Mouse (Mus musculus): ENCODE data around the gene Shtn1. TPM values are rescaled to one million over a fixed set of nuclear protein-coding genes. Genes with fewer than 3 reads are reported as not detected.

The Shtn1 gene
- polyA plus RNA-seq, 1 experiment from 2014 or later = 1.0 TPM

DNA sequence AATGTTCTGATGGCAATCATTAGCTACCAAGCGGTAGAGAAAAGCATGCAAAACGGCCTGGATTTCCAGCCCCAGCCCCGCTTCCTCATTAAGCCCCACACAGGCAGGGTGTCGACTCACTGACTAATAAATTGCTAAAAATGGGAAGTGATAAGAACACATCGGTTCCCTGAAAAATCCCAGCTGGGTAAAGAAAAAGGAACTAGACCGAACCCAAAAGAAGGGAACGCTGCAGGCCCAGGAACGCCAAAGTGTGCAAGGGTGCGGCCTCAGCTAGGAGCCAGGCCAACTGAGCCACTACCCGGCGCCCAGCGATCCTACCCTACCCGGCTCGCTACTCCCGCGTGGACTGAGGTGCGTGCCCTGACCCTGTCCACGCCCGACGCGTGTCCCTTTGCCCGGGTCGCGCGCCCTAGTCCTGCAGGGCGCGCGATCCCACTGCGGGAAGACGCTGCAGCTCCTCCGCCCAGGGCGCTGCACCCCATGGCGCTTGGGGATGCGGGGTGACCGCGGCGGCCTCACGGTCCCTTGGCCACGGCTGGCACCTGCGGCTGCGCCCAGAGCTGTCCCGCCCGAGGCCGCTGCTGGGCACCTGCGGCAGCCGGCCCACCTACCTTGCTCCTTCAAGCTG, 944 bp downstream of the Shtn1 start:
- Histone ChIP-seq H3K4me3 (ENCODE audit: low read depth, low read length) (peak overlapping the region; percentile 69), H3K4me1 (ENCODE audit: control insufficient read depth, insufficient read depth, low read length) (peaks cover 3% of the 10 kb centered on the region; the same call in 1 of the 2 replicates), H3K27ac (ENCODE audit: low read depth, low read length) (no peak overlapping the region), H3K9ac (ENCODE audit: low read depth, low read length) (peak overlapping the region; percentile 66), H3K36me3 (ENCODE audit: control insufficient read depth, insufficient read depth, low read length) (no peaks in the 10 kb centered on the region), H3K9me3 (replicated peaks; ENCODE audit: control insufficient read depth, low read length) (no peaks in the 10 kb centered on the region), H3K27me3 (ENCODE audit: control insufficient read depth, insufficient read depth, low read length) (peaks cover 43% of the 10 kb centered on the region), H3K4me2 (peak overlapping the region; percentile 99)
- 4% methylated on average over 46 of the region's 46 CpGs for WGBS (ENCODE audit: insufficient replicate concordance)
- ATAC-seq (replicated peaks; ENCODE audit: insufficient number of reproducible peaks, low FRiP score, low TSS enrichment) = peak; percentile 49; the same call in 1 of the 2 replicates

DNA sequence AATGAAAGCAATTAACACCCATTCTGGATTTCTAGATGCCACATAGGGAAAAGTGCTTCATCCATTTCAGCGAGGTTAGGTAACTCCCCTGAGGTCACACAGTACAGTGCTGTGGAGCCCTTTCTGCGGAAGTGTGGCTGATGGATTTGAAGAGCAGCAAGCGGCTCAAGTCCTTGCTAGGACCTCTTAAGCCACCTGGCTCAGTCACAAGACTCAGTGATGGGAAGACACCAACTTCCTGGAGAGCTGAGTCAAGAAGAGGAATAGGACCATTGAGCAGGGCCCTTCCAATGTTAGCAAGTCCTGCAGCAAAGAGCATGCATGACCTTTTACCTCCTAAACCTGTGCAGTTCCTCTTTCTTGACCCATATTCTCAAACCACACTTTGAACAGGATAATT, 1.5 kb downstream of the Shtn1 start:
- Histone ChIP-seq H3K27me3 (ENCODE audit: control insufficient read depth, insufficient read depth, low read length) (peaks cover 47% of the 10 kb centered on the region), H3K4me3 (ENCODE audit: low read depth, low read length) (no peak overlapping the region), H3K27ac (ENCODE audit: low read depth, low read length) (no peak overlapping the region), H3K9me3 (replicated peaks; ENCODE audit: control insufficient read depth, low read length) (no peaks in the 10 kb centered on the region), H3K9ac (ENCODE audit: low read depth, low read length) (no peak overlapping the region), H3K4me2 (no peak overlapping the region), H3K4me1 (ENCODE audit: control insufficient read depth, insufficient read depth, low read length) (peaks cover 3% of the 10 kb centered on the region; the same call in 1 of the 2 replicates), H3K36me3 (ENCODE audit: control insufficient read depth, insufficient read depth, low read length) (no peaks in the 10 kb centered on the region)
- no peak for ATAC-seq (replicated peaks; ENCODE audit: insufficient number of reproducible peaks, low FRiP score, low TSS enrichment)
- WGBS (ENCODE audit: insufficient replicate concordance) = 54% methylated on average over 3 of the region's 3 CpGs

DNA sequence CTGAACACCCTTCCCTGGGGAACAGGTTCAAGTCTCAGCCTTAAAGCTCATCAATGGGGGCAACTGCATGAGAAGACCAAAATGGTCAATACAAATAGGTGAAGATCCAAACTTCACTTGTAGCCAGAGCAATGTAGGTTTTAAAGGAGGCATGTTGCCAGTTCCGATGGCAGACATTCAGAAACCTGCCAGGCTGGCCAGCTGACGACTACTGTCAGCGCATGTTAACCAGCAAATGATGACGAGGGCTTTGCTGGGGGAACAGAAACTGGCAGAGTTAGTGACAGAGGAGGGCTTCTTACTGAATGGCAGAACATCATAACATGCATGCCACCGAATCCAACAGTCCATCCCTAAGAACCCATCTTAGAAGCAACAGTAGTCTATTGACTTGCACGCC, 2.9 kb downstream of the Shtn1 start:
- H3K9ac ChIP-seq (ENCODE audit: low read depth, low read length) = no peak overlapping the region
- H3K27me3 ChIP-seq (ENCODE audit: control insufficient read depth, insufficient read depth, low read length) = peaks cover 47% of the 10 kb centered on the region
- H3K4me1 ChIP-seq (ENCODE audit: control insufficient read depth, insufficient read depth, low read length) = peaks cover 3% of the 10 kb centered on the region; the same call in 1 of the 2 replicates
- H3K4me3 ChIP-seq (ENCODE audit: low read depth, low read length) = no peak overlapping the region
- no peak for ATAC-seq (replicated peaks; ENCODE audit: insufficient number of reproducible peaks, low FRiP score, low TSS enrichment)
- 74% methylated on average over 6 of the region's 6 CpGs for WGBS (ENCODE audit: insufficient replicate concordance)
- no peaks in the 10 kb centered on the region for H3K9me3 ChIP-seq (replicated peaks; ENCODE audit: control insufficient read depth, low read length)
- no peaks in the 10 kb centered on the region for H3K36me3 ChIP-seq (ENCODE audit: control insufficient read depth, insufficient read depth, low read length)
- H3K27ac ChIP-seq (ENCODE audit: low read depth, low read length) = no peak overlapping the region
- H3K4me2 ChIP-seq = no peak overlapping the region

DNA sequence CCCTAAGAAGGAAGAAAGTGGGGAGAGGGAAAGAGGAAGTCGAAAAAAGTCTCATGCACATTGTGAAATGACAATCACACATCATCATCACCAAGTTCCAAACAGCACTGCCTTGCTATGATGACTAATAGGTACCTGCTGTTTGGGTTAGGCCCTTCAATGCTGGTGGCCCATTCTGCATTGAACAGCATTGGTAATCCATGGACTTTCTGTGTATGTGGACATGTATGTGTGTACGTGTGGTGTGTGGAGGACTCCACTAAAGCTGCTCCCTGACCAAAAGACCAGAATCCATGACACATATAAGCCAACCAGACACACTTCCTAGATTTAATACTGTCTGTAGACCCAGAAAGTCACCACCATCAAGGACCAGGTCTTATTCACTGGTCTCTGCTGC, 3.9 kb downstream of the Shtn1 start:
- ATAC-seq (replicated peaks; ENCODE audit: insufficient number of reproducible peaks, low FRiP score, low TSS enrichment) = no peak
- no peak overlapping the region for H3K27ac ChIP-seq (ENCODE audit: low read depth, low read length)
- H3K36me3 ChIP-seq (ENCODE audit: control insufficient read depth, insufficient read depth, low read length) = no peaks in the 10 kb centered on the region
- no peak overlapping the region for H3K4me2 ChIP-seq
- no peaks in the 10 kb centered on the region for H3K9me3 ChIP-seq (replicated peaks; ENCODE audit: control insufficient read depth, low read length)
- no peak overlapping the region for H3K4me3 ChIP-seq (ENCODE audit: low read depth, low read length)
- peaks cover 3% of the 10 kb centered on the region; the same call in 1 of the 2 replicates for H3K4me1 ChIP-seq (ENCODE audit: control insufficient read depth, insufficient read depth, low read length)
- no peak overlapping the region for H3K9ac ChIP-seq (ENCODE audit: low read depth, low read length)
- 71% methylated on average over 2 of the region's 2 CpGs for WGBS (ENCODE audit: insufficient replicate concordance)
- H3K27me3 ChIP-seq (ENCODE audit: control insufficient read depth, insufficient read depth, low read length) = peaks cover 46% of the 10 kb centered on the region

DNA sequence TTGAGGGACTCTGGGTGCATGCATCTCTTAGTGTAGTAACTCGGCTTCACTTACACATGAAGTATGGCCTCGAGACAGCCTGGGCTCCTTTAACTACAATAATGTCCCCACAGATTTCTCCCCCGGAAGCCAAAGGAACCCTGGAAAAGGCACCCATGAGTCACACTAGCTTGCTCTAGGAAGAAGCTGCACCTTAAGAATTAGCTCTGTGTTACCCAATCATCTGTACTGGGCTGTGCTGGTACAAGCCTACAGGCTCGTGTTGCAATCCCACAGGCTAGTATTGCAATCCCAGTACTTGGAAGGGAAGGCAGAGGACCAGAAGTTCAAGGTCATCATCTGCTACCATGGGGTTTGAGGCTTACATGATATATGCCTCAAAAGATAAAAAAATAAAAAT, 4.5 kb downstream of the Shtn1 start:
- no peak for ATAC-seq (replicated peaks; ENCODE audit: insufficient number of reproducible peaks, low FRiP score, low TSS enrichment)
- WGBS (ENCODE audit: insufficient replicate concordance) = 82% methylated on average over 4 of the region's 4 CpGs
- H3K4me1 ChIP-seq (ENCODE audit: control insufficient read depth, insufficient read depth, low read length) = peaks cover 3% of the 10 kb centered on the region; the same call in 1 of the 2 replicates

DNA sequence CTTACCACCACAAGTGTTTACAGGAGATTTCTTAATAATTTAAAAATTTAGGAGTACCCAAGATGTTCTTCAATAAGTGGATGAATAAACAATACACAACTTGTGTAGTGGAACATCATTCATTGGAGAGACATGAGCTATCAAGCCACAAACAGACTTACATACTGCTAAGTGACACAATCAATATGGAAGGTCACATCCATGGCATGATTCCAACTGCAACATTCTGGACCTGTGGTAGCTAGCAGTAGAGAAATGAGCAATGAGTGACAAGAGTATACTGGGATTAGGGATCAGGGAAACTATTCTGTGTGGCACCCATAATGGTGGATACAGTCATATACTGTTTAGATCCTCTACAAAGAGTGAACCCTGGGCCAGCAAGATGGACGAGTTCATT, 8.2 kb downstream of the Shtn1 start:
- Histone ChIP-seq H3K9me3 (replicated peaks; ENCODE audit: control insufficient read depth, low read length) (no peaks in the 10 kb centered on the region), H3K4me1 (ENCODE audit: control insufficient read depth, insufficient read depth, low read length) (no peaks in the 10 kb centered on the region), H3K4me3 (ENCODE audit: low read depth, low read length) (no peak overlapping the region), H3K9ac (ENCODE audit: low read depth, low read length) (no peak overlapping the region), H3K27ac (ENCODE audit: low read depth, low read length) (no peak overlapping the region), H3K36me3 (ENCODE audit: control insufficient read depth, insufficient read depth, low read length) (no peaks in the 10 kb centered on the region), H3K27me3 (ENCODE audit: control insufficient read depth, insufficient read depth, low read length) (peaks cover 9% of the 10 kb centered on the region), H3K4me2 (no peak overlapping the region)
- 72% methylated on average over 1 of the region's 1 CpGs for WGBS (ENCODE audit: insufficient replicate concordance)
- no peak for ATAC-seq (replicated peaks; ENCODE audit: insufficient number of reproducible peaks, low FRiP score, low TSS enrichment)

More for the DNA sequence above, 4.5 kb downstream of the Shtn1 start:
- Histone ChIP-seq H3K4me2 (no peak overlapping the region), H3K9me3 (replicated peaks; ENCODE audit: control insufficient read depth, low read length) (no peaks in the 10 kb centered on the region), H3K27me3 (ENCODE audit: control insufficient read depth, insufficient read depth, low read length) (peaks cover 40% of the 10 kb centered on the region), H3K27ac (ENCODE audit: low read depth, low read length) (no peak overlapping the region), H3K9ac (ENCODE audit: low read depth, low read length) (no peak overlapping the region), H3K36me3 (ENCODE audit: control insufficient read depth, insufficient read depth, low read length) (no peaks in the 10 kb centered on the region), H3K4me3 (ENCODE audit: low read depth, low read length) (no peak overlapping the region)

DNA sequence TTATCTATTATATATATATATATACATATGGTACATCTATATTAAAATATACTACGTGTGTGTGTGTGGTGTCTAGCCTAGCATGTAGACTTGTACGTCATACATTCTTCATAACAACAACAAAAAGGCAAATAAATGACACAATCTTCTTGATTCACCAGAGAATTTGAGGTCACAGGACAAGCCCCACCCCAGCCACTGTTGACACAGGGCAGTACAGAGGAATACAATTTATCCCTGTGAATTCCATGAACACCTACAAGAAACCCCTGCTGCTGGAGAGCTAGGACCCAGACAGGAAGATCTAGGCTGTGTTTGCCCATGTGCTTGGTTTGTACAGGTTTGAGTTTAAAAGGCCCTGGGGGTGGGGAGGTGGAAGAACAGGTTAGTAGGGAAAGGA, 9.2 kb downstream of the Shtn1 start:
- 72% methylated on average over 2 of the region's 2 CpGs for WGBS (ENCODE audit: insufficient replicate concordance)
- no peak for ATAC-seq (replicated peaks; ENCODE audit: insufficient number of reproducible peaks, low FRiP score, low TSS enrichment)
- H3K4me3 ChIP-seq (ENCODE audit: low read depth, low read length) = no peak overlapping the region
- H3K4me1 ChIP-seq (ENCODE audit: control insufficient read depth, insufficient read depth, low read length) = no peaks in the 10 kb centered on the region
- H3K4me2 ChIP-seq = no peak overlapping the region
- H3K9ac ChIP-seq (ENCODE audit: low read depth, low read length) = no peak overlapping the region
- H3K27me3 ChIP-seq (ENCODE audit: control insufficient read depth, insufficient read depth, low read length) = peaks cover 7% of the 10 kb centered on the region; the same call in 1 of the 2 replicates
- no peaks in the 10 kb centered on the region for H3K36me3 ChIP-seq (ENCODE audit: control insufficient read depth, insufficient read depth, low read length)
- H3K27ac ChIP-seq (ENCODE audit: low read depth, low read length) = no peak overlapping the region
- no peaks in the 10 kb centered on the region for H3K9me3 ChIP-seq (replicated peaks; ENCODE audit: control insufficient read depth, low read length)

DNA sequence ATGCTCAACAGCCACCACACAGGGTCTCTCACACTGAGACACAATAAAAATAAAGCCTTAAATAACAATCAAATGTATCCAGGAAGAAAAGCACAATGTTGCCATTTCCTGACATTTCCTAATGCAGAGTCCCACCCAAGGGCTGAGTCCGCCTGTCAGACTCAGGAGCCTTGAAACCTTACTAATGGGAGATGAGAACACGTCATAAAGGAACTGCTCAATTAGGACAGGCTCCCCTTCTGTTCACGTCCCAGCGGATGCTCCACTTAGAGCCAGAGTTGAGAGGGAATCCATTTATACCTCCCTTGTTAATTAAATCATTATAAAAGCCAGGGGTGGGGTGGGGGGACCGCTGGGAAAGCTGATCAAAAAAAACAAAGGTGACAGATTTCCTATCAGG, 9.8 kb downstream of the Shtn1 start:
- H3K27ac ChIP-seq (ENCODE audit: low read depth, low read length) = no peak overlapping the region
- ATAC-seq (replicated peaks; ENCODE audit: insufficient number of reproducible peaks, low FRiP score, low TSS enrichment) = no peak
- no peaks in the 10 kb centered on the region for H3K36me3 ChIP-seq (ENCODE audit: control insufficient read depth, insufficient read depth, low read length)
- no peak overlapping the region for H3K4me2 ChIP-seq
- peaks cover 4% of the 10 kb centered on the region; the same call in 1 of the 2 replicates for H3K27me3 ChIP-seq (ENCODE audit: control insufficient read depth, insufficient read depth, low read length)
- no peaks in the 10 kb centered on the region for H3K4me1 ChIP-seq (ENCODE audit: control insufficient read depth, insufficient read depth, low read length)
- no peaks in the 10 kb centered on the region for H3K9me3 ChIP-seq (replicated peaks; ENCODE audit: control insufficient read depth, low read length)
- 61% methylated on average over 5 of the region's 5 CpGs for WGBS (ENCODE audit: insufficient replicate concordance)
- no peak overlapping the region for H3K4me3 ChIP-seq (ENCODE audit: low read depth, low read length)
- no peak overlapping the region for H3K9ac ChIP-seq (ENCODE audit: low read depth, low read length)

DNA sequence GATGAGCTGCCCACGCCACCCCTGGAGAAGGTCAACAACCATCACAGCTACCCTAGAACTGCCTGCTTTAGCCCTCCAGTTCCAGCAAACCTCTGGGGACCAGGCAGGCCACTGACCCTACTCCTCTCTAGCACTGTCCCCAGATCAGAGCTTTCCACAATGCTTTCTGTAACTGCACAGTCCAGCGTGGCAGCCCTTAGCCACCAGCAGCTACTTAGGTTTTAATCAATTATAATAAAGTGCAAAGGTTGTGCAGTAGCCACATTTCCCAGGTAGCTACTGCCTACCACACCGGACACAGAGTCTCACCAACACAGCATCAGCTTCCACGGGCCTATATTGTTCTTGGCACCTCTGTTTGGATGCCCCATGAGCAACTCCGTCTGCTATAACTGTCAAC, 11.3 kb downstream of the Shtn1 start:
- no peak for ATAC-seq (replicated peaks; ENCODE audit: insufficient number of reproducible peaks, low FRiP score, low TSS enrichment)
- Histone ChIP-seq H3K36me3 (ENCODE audit: control insufficient read depth, insufficient read depth, low read length) (no peaks in the 10 kb centered on the region), H3K27ac (ENCODE audit: low read depth, low read length) (no peak overlapping the region), H3K9ac (ENCODE audit: low read depth, low read length) (no peak overlapping the region), H3K4me2 (no peak overlapping the region), H3K4me1 (ENCODE audit: control insufficient read depth, insufficient read depth, low read length) (no peaks in the 10 kb centered on the region), H3K27me3 (ENCODE audit: control insufficient read depth, insufficient read depth, low read length) (peaks cover 1% of the 10 kb centered on the region; the same call in 1 of the 2 replicates), H3K9me3 (replicated peaks; ENCODE audit: control insufficient read depth, low read length) (no peaks in the 10 kb centered on the region), H3K4me3 (ENCODE audit: low read depth, low read length) (no peak overlapping the region)
- WGBS (ENCODE audit: insufficient replicate concordance) = 82% methylated on average over 5 of the region's 5 CpGs
